Mouse (Mus musculus) left cerebral cortex, postnatal 36 days (tissue): ENCODE results near the gene Dgkb. TPM values are rescaled to one million over a fixed set of nuclear protein-coding genes. Genes with fewer than 3 reads are reported as not detected.

Source experiments
- DNase-seq, 2 experiments: peaks; one replicate each; pipeline ENCODE4 v3.0.0; 2021 to 2022; ENCODE audit warnings: low spot score in 2 of 2, mixed read lengths in 1 of 2
- intact Hi-C: fragments of 180-260 bp; cut with DNase I; formaldehyde crosslinking; loops from one replicate; pipeline ENCODE4 v1.15.1; 2025
- total RNA-seq, 2 experiments: library from RNA; stranded (reverse); gene quantifications; 2 replicates each; pipeline ENCODE4 v1.2.3; 2021

The Dgkb gene
- total RNA-seq, 2 experiments from 2014 or later, result 115 to 139 TPM

GRCm38 (mm10) chr12:38327729-38328271 lies 510.3 kb downstream of the Dgkb start:
- no peak for DNase-seq
- intact Hi-C loops, result no loop called here

- no peak for DNase-seq
- intact Hi-C loops, result no loop called here
These were observed 511.3 kb downstream of the Dgkb start for GRCm38 (mm10) chr12:38328779-38329178.

GRCm38 (mm10) chr12:38342657-38343056 lies 525.1 kb downstream of the Dgkb start:
- peak; percentile 25 to 56 for DNase-seq
- intact Hi-C loops, result loop anchor here (1.0 kb wide), 1 partner anchor 438 kb away; no protein-coding TSS in a partner anchor

- intact Hi-C loops, result no loop called here
These were observed 535.0 kb downstream of the Dgkb start for GRCm38 (mm10) chr12:38352481-38352880.

GRCm38 (mm10) chr12:38356386-38356785 lies 538.9 kb downstream of the Dgkb start:
- intact Hi-C loops, result no loop called here
- DNase-seq, result peak in 1 of 2 experiments; percentile 22

More at GRCm38 (mm10) chr12:38352481-38352880, 535.0 kb downstream of the Dgkb start:
- no peak for DNase-seq

- intact Hi-C loops, result no loop called here
These were observed 544.0 kb downstream of the Dgkb start for GRCm38 (mm10) chr12:38361491-38361890.

GRCm38 (mm10) chr12:38371597-38371996 lies 554.1 kb downstream of the Dgkb start:
- DNase-seq, result no peak
- intact Hi-C loops, result no loop called here

More at GRCm38 (mm10) chr12:38361491-38361890, 544.0 kb downstream of the Dgkb start:
- DNase-seq, result no peak

GRCm38 (mm10) chr12:38374159-38374558 lies 556.6 kb downstream of the Dgkb start:
- no peak for DNase-seq
- intact Hi-C loops, result no loop called here

GRCm38 (mm10) chr12:38385942-38386341 lies 568.4 kb downstream of the Dgkb start:
- no peak for DNase-seq
- intact Hi-C loops, result no loop called here

- intact Hi-C loops, result no loop called here
- peak; percentile 15 to 29 for DNase-seq
These were observed 569.5 kb downstream of the Dgkb start for GRCm38 (mm10) chr12:38386991-38387390.

GRCm38 (mm10) chr12:38387654-38388053 lies 570.1 kb downstream of the Dgkb start:
- intact Hi-C loops, result no loop called here
- DNase-seq, result no peak

- intact Hi-C loops, result no loop called here
- no peak for DNase-seq
These were observed 570.7 kb downstream of the Dgkb start for GRCm38 (mm10) chr12:38388243-38388642.

- no peak for DNase-seq
- intact Hi-C loops, result no loop called here
These were observed 580.3 kb downstream of the Dgkb start for GRCm38 (mm10) chr12:38397754-38398312.

GRCm38 (mm10) chr12:38400089-38400488 lies 582.6 kb downstream of the Dgkb start:
- DNase-seq, result no peak
- intact Hi-C loops, result no loop called here

GRCm38 (mm10) chr12:38435364-38436130 lies 618.0 kb downstream of the Dgkb start:
- intact Hi-C loops, result no loop called here
- DNase-seq, result no peak

GRCm38 (mm10) chr12:38436131-38436436 lies 618.6 kb downstream of the Dgkb start:
- intact Hi-C loops, result no loop called here
- DNase-seq, result no peak

GRCm38 (mm10) chr12:38450323-38451087 lies 633.0 kb downstream of the Dgkb start:
- no peak for DNase-seq
- intact Hi-C loops, result no loop called here

- DNase-seq, result no peak
- intact Hi-C loops, result no loop called here
These were observed 634.2 kb downstream of the Dgkb start for GRCm38 (mm10) chr12:38451677-38452076.

GRCm38 (mm10) chr12:38468191-38468590 lies 650.7 kb downstream of the Dgkb start:
- intact Hi-C loops, result no loop called here
- no peak for DNase-seq

GRCm38 (mm10) chr12:38468605-38469004 lies 651.1 kb downstream of the Dgkb start:
- intact Hi-C loops, result no loop called here
- DNase-seq, result no peak
